Mouse (Mus musculus) layer of hippocampus, adult 2 months (tissue): ENCODE data around the gene Fam102a. TPM values are rescaled to one million over a fixed set of nuclear protein-coding genes. Genes with fewer than 3 reads are reported as not detected.

Experiments used
- DNase-seq, 2 experiments: peaks; one replicate each; pipeline ENCODE4 v3.0.0; 2022; ENCODE audit warnings: low spot score in 2 of 2
- H3K27ac ChIP-seq: fragments of 200-600 bp; 2 replicates; pipeline ENCODE4 v1.8.1; 2022
- H3K4me3 ChIP-seq: fragments of 200-600 bp; 2 replicates; pipeline ENCODE4 v1.8.1; 2022; ENCODE audit warnings: mild to moderate bottlenecking
- CTCF ChIP-seq: fragments of 200-600 bp; conservative IDR thresholded peaks from 2 replicates; pipeline ENCODE4 v1.8.1; 2022; ENCODE audit warnings: antibody characterized with exemption, mild to moderate bottlenecking, moderate library complexity
- total RNA-seq, 2 experiments: library from RNA; stranded (reverse); gene quantifications; 2 replicates each; pipeline ENCODE4 v1.2.3; 2021

Fam102a gene
- total RNA-seq, 2 experiments from 2014 or later = 77.1 TPM

GRCm38 (mm10) chr2:32599409-32599808 is 64.3 kb downstream of the Fam102a start, which contains the start of gene St6galnac6:
Gene St6galnac6 (plus strand): TSS chr2:32599709.
- DNase-seq = no peak
- H3K4me3 ChIP-seq = no peak within 1 kb of the TSS
- no peak within 1 kb of the TSS for H3K27ac ChIP-seq
- no peak for TF ChIP-seq CTCF

- TF ChIP-seq CTCF = peak; percentile 68
- DNase-seq = no peak
- Histone ChIP-seq H3K4me3 (no peak overlapping the region), H3K27ac (no peak overlapping the region)
Measured at GRCm38 (mm10) chr2:32601417-32602065, 66.4 kb downstream of the Fam102a start.

- Histone ChIP-seq H3K4me3 (peak overlapping the region; percentile 38; the same call in 1 of the 2 replicates), H3K27ac (peak overlapping the region; percentile 46; the same call in 1 of the 2 replicates)
- DNase-seq = peak; percentile 83 to 94
- peak; percentile 99 for TF ChIP-seq CTCF
Measured at GRCm38 (mm10) chr2:32602600-32603054, 67.5 kb downstream of the Fam102a start.

DNA sequence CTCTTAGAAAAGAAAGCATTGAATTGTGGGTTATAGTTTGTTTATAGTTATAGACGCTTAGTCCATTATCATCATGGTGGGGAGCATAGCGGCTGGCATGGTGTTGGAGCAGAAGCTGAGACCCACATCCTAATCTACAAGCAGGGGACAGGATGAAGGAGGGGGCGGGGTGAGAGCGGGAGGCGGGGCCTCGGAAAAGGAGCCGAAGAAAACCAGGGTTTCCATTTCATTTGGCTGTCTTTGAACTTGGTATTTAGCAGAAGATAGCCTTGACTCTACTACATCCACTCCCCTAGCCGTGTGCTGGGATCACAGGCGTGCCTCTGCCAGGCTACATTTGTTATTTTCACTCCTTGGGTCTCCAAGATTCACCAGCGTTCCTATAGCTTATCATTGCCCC is 69.5 kb downstream of the Fam102a start:
- no peak for TF ChIP-seq CTCF
- H3K27ac ChIP-seq = no peak overlapping the region
- H3K4me3 ChIP-seq = no peak overlapping the region
- DNase-seq = no peak

DNA sequence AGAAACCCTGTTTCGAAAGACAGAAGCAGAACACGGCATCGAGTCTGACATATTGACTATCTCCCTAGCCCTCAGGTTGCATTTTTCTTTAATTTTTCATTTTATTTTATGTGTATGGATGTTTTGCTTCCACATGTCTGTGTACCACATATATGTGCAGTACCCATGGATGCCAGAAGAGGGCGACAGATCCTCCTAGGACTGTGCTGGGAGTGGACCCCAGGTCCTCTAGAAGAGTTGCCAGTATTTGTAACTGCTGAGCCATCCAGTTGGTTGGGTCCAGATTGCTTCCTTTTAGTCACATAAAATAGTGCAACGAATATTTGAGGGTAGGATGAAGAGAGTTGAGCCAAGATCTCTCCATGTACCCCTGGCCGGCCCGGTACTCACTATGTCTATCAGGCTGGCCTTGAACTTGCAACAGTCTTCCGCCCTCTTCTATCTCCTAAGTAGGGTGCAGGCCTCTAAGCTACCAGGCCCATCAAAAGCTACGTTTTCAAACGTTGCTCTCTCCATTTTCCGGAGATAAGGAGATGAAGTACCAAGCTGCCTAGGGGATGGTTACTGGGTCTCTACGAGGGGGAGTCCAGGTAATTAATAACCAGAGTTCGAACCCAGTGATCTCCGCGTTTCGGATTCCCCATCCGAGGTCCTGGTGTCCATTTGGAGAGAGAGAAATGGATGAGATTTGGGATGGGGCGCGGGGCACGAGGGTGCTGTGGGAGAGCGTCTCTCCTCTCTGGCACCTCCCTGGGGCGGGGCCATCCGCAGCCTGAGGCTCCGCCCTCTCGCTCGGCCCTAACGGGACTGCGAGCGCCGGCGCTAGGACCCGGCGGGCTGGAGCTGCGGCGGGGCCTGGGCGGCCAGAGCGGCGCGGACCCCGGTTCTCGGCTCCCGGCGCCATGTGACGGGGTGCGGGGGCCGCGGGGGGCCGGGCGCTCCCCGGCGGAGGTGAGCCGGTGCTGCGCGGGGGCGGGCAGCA is 71.3 kb downstream of the Fam102a start:
- H3K27ac ChIP-seq = peak overlapping the region; percentile 96
- peak; percentile 81 for TF ChIP-seq CTCF
- peak; percentile 81 to 82 for DNase-seq
- H3K4me3 ChIP-seq = peak overlapping the region; percentile 68

- peak overlapping the region; percentile 96 for H3K27ac ChIP-seq
- no peak for TF ChIP-seq CTCF
- peak overlapping the region; percentile 68 for H3K4me3 ChIP-seq
- DNase-seq = no peak
Measured at GRCm38 (mm10) chr2:32607262-32607947, 72.3 kb downstream of the Fam102a start.

- Histone ChIP-seq H3K4me3 (peak overlapping the region; percentile 68), H3K27ac (peak overlapping the region; percentile 96)
- peak; percentile 28 for TF ChIP-seq CTCF
- DNase-seq = no peak
Measured at GRCm38 (mm10) chr2:32608141-32608777, 73.1 kb downstream of the Fam102a start.

DNA sequence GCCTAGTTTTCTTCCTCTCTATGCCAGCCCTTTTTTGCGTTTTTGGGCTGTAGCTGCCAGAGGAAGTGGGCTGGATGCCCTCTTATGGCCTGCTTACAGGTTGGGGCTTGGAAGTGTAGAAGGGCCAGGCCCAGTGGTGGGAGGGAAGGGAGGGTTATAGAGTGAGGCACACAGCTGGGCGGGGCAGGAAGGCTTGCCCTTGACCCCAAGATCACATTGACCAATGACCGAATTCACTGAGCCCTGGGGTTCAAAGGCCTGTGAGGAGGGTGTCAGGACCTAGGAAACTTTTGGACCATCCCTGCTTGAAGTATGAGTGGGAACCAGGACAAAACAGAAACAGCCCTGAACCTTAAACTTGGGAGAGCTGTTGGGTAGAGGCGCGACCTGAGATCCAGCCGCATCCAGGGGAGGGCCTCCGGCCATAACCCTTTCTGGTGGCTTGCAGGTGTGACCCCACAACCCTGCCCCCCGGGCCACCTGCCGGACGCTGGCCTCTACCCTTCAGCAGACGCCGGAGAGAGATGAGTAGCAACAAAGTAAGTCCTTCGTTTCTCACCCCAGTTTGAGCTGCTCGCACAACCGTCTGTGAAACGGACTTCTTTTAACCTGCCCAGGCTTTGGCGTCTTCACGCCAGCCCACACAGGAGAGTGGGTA is 73.8 kb downstream of the Fam102a start:
- no peak for DNase-seq
- H3K27ac ChIP-seq = peak overlapping the region; percentile 96
- TF ChIP-seq CTCF = no peak

DNA sequence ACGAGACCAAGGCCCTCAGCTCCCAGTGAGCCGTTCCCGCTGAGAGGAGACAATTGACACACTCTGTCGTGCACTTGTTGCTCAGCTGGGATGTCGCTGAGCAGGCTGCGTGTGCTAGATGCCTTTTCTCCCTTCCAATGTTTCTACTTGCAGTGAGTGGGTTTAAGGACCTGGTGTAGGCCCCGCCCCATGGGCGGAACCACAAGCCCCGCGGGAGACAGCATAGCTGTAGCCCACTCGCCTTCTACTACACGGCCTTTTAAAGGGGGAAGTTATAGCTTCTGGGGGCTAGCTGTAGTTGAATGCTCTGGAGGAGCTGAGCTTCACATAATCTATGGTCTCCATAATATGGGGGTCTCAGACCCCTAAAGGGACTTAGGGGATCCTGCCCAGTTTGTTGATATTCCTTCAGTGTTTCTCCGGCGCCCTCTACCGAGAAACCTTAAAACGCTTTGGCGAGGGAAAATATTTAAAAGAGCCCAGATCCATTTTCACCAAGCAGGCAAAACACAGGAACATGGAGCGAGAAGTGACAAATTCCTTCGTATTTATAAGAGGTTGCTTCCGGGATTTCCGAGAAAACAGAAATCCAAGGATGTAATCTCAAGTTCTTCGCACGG is 75.6 kb downstream of the Fam102a start:
- Histone ChIP-seq H3K27ac (peak overlapping the region; percentile 40), H3K4me3 (peak overlapping the region; percentile 56)
- peak; percentile 79 for TF ChIP-seq CTCF
- DNase-seq = peak in 1 of 2 experiments; percentile 48

More for the DNA sequence above, 73.8 kb downstream of the Fam102a start:
- peak overlapping the region; percentile 68 for H3K4me3 ChIP-seq

GRCm38 (mm10) chr2:32612274-32612673 is 77.1 kb downstream of the Fam102a start:
- no peak for DNase-seq
- Histone ChIP-seq H3K27ac (no peak overlapping the region), H3K4me3 (no peak overlapping the region)
- no peak for TF ChIP-seq CTCF

DNA sequence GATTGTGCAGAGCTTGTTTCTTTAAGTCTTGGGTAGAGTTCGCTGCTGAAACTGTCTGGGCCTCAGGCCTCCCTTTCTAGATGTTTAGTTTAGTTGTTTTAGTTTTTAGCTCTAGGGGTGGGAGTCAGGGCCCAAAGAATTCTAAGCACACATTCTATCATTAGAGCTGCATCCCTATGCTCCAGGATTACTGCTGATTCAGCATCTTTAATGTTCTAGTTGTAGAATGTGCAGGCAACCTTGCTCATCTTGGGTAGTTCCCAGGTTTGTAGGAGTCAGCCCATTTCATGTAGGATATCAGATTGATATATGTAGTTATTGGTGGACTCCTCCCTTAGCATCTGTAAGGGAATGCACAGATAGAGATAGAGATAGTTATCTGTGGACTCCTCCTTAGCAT is 82.0 kb downstream of the Fam102a start:
- DNase-seq = no peak
- Histone ChIP-seq H3K4me3 (no peak overlapping the region), H3K27ac (no peak overlapping the region)
- TF ChIP-seq CTCF = no peak
